Mouse (Mus musculus): ENCODE results near the gene Tspan14.

DNA sequence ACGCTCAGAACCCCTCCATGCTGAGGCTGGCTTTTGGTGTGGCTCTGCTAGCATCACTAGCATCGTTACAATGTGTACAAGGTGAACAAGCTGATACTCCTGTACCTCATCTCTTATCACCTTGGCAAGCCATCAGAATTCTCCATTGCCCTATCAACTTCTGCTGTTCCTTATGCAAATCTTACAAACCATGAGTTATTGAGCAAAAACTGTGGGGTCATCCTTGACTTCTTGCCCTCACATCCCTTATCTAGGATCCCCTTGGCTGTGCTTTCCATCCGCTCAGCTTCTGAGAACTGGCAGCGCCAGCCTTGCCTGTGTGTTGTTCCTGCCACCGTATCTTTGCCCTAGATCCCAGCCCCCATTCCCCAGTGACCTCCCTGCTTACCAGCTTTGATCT lies 22.2 kb upstream of the Tspan14 start:
- TF ChIP-seq POLR2A (IDR thresholded peaks at IDR 0.05; ENCODE audit: extremely low read depth, insufficient read depth, low read length) (no peak), CTCF (IDR thresholded peaks at IDR 0.05; ENCODE audit: low read depth, low read length) (no peak)
